Mouse (Mus musculus) CD4-positive helper T cell, adult 2 months (primary cell): Measurements from ENCODE around the gene Relch.
"Not testable (repeated sequence)": the region's sequence is repeated elsewhere in the genome, so short reads cannot be mapped to it uniquely, and the experiment has no call there.

ENCODE experiments used
- DNase-seq: peaks from one replicate; pipeline ENCODE4 v3.0.0-alpha.2; 2012; ENCODE audit warnings: low read depth, missing footprints, low spot score

Relch gene

GRCm38 (mm10) chr1:105663171-105663961 is at the start of gene Relch, which contains the start of gene Pign:
Relch (plus strand) TSS chr1:105663861.
Pign (minus strand) TSS chr1:105663677.
- peak; percentile 99 for DNase-seq

GRCm38 (mm10) chr1:105630481-105630880 is 33.2 kb upstream of the Relch start:
- DNase-seq: peak; percentile 30

GRCm38 (mm10) chr1:105644093-105644492 is 19.6 kb upstream of the Relch start:
- DNase-seq: no peak

DNA sequence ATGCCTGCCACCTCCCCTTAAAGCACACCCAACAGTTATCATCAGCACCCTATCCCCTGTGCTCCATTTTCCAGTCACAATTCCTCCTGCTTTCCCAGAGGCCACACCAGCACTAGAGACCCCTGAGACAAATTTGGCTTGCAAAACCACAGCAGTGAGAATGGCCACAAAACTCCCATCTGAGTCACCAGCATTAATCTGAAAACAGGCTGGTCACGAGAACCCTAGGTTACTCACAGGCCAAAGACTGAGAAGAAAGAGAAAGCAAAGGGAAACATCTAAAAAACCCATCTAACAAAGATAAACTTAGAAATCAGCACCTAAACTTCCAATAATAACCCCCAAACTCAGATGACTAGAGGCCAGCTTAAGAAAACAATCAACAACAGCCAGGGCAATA is 13.0 kb upstream of the Relch start:
- no peak for DNase-seq

DNA sequence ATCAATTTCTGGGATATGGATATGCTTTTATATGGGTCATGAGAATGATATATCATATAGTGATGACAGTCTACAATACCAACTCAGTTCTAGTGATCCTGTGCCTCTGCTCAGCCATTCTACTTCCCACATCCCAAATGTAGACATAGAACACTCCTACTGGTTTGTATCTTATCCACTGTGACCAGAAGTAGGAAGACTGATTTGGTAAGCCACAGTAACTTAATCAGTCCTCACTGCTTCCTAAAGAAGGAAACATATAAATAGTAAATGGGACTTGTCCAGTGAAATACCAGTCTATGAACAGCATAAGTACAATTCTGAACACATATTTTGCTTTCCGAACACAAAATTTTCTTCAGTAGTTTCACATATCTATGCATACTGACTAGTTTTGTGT is 9.7 kb upstream of the Relch start:
- DNase-seq: no peak

GRCm38 (mm10) chr1:105660015-105660414 is 3.6 kb upstream of the Relch start:
- DNase-seq: peak; percentile 68

DNA sequence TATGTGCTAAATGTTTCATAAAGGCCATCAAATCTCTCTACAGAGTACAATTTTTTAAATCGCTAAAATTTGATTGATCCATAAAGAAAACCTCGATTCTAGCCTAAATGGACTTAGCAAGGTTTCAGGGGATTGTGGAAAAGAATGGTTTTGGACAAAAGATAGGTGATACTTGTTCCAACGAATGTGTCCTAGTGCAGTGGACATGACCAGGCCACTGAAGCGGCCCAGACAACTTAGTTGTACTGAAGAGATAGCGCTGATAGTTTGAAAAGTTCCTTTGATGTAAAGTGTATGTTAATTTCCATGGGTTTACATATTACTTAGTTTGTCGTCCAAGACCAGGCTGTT is 866 bp upstream of the Relch start:
- no peak for DNase-seq

DNA sequence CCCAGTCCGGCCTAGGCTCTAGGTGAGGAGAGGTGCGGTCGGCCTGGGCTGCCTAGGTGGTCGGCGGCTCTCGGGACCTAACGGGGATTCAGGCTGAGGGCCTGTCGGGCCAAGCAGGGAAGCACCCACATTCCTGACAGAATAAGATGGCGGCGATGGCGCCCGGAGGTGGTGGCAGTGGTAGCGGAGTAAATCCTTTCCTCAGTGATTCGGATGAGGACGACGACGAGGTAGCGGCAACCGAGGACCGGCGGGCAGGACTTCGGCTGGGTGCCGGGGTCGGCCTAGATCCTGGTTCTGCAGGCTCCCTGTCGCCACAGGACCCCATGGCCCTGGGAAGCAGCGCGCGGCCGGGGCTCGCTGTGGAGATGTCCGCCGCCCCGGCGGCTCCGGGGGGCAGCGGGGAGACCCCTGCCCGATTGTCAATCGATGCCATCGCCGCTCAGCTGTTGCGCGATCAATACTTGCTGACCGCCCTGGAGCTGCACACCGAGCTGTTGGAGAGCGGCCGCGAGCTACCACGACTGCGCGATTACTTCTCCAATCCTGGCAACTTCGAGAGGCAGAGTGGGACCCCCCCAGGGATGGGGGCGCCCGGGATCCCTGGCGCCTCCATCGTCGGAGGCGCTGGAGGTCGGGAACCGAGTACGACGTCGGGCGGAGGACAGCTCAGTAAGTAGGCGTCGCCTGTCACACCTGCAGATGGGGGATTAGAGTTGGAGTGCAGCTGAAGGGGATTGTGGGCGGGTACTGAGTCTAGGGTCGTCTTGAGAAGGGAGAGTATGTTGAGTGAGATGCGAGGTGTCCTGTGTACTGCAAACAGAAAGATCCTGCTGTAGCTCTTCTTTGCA is 526 bp downstream of the Relch start:
- peak; percentile 32 for DNase-seq

DNA sequence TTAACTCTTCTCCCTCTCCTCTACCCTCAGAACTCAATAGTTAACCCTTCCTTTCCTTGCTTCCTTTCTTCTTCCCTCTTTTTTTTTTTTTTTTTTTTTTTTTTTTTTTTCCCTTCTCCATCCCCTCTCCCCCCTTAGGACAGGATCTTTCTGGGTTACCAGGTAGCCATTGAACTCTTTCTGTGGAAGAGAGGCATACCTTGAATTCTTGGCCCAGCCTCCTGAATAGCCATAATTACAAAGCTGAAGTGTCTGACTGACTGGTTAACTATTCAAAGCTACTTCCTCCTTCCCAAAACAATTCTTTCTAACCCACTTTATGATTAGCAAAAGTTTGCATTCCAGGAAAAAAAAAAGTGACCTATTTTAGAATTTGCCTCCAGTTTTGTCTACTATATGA is 6.0 kb downstream of the Relch start:
- DNase-seq: no peak

DNA sequence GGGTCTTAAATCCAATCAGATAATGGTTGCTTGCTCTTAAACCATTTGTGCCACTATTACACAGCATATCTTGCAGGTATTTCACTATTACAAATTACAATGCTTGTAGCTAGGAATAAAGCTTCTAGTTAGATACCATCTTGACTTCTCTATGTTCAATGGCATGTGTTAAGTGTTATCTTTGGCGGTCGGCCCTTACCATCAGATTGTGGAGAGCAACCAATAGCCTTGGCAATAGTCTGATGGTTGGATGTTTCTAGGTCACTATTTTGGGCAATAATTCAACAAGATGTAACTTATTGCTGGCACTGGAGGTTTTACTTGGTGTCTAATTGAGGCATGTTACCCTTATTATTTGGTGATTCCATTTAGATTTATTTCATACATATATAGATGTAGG is 11.1 kb downstream of the Relch start:
- no peak for DNase-seq

- DNase-seq: peak; percentile 44
These were observed 16.9 kb downstream of the Relch start for GRCm38 (mm10) chr1:105680587-105680986.

DNA sequence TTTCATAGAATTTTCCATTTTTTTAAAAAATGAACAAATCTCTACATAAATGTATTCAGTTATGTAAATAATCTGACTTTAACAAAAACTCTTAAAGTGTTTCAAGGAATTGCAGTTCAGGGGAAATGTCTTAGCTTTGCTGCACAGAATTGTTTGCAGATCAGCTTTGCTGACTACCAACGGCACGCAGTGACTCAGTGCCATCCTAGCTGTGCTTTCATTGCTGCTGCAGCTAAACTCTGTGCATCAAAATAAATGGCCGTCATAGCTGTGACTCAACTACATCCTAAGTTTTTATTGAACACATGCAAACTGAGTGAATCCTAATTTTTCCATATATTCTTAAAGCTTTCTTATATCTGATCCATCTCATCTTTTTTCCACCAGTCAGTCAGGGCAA is 21.8 kb downstream of the Relch start:
- no peak for DNase-seq

DNA sequence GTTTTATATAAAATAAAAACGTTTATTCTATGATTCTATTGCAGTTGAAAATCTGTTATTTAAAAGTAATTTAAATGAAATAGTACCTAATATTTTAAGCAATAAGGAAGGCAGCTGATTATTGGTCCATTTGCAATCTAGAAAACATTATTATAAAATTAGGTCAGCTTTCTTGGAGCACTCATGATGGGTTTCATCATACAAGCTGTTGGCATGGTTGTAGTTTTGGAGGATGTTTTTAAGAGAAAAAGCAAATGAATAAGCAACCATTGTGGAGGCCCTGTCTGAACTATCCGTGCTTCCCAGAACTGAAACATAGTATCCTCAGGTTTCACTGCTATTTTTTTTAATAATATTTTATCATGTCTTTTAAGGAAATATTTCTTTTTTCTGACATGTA is 31.9 kb downstream of the Relch start:
- no peak for DNase-seq

GRCm38 (mm10) chr1:105700984-105701530 is 37.4 kb downstream of the Relch start:
- DNase-seq: no peak

DNA sequence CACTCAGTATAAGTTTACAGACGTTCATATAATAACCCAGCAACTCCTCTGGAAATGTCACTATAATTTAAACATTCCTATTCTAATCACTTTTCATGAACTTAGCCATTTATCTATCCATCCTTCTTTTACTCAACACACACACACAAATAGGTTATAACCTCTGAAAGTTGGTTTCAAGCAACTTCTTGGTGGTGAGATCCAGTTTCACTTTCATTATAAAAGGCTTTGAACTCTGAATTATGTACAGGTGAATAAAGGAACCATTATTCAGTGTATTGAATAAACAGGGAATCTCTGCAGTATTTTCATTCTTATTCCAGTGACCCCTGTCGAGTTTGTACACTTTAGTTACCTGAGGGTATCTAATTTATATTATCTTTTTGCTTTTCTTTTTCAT is 45.8 kb downstream of the Relch start:
- DNase-seq: peak; percentile 30

DNA sequence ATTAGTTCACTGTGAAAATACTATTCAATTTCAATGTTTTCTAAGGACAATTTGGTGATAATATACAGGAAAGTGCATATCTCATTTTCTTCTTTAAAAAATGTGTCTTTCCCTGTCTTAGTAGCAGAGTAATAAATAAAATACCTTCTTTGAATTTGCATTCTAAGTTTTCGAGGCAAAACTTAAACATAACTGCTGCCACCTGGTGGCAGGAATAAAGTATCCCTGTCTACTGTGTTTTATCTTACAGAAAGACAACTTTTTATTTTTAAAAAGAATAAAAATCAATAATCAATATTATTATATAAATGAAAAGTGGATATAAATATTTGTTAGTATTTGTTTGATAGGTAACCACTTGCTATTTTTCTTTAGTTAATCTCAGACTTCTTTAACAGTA is 47.6 kb downstream of the Relch start:
- peak; percentile 49 for DNase-seq

- no peak for DNase-seq
These were observed 49.2 kb downstream of the Relch start for GRCm38 (mm10) chr1:105712822-105713221.

DNA sequence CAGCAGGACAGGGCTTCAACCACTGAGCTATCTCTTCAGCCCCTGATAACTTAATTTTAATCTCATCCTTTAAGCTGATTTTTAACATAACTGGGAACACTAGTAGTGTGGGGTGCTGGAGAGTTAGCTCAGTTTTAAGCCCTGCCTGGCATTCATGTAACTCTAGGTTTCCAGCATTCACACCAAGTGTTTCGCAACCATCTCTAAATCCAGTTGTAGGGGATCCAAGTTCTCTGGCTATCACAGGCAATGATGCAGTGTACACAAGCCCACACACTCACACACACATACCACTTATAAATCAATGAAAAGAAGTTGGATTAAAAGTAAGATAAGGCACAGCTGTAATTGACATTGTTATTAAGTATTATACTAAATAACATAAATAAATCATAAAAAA is 54.7 kb downstream of the Relch start:
- no peak for DNase-seq

GRCm38 (mm10) chr1:105729246-105729645 is 65.6 kb downstream of the Relch start:
- DNase-seq: not testable (repeated sequence)

DNA sequence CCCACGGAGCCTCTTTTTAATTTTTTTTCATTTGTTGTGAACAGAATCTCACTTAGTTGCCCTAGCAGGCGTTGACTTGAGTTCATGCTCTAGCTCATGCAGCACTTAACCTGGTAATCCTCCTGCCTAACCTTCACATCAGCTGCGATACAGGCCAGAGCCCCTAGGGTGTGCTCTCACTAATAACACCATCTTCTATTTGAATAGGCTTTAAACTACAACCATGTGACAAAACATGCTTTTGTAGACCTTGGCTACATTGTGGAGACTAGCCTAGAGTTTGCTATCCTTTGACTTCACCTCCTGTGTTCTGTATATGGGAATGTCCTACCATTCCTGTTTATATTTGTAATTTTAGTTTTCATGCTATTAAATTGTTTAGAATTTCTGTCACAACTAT is 71.7 kb downstream of the Relch start:
- DNase-seq: no peak

- DNase-seq: no peak
These were observed 74.7 kb downstream of the Relch start for GRCm38 (mm10) chr1:105738334-105738733.

DNA sequence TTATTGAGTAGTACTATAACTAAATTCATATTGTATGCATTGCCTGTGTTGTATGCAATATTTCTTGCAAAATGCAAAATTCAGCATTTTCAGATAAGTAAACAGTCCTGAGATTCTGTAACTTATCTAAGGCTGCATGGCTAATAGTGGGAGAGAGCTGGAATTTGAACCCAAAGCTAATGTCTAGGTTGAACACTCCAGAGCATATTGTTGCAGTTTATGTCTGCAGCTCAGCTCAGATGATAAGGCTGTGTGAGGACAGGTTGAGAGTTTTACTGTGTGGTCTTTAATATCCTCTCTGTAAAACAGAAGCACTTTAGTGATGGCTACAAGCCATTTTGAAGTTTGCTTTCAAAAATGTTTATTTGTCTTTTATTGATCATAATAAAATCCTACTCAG is 75.8 kb downstream of the Relch start:
- no peak for DNase-seq

DNA sequence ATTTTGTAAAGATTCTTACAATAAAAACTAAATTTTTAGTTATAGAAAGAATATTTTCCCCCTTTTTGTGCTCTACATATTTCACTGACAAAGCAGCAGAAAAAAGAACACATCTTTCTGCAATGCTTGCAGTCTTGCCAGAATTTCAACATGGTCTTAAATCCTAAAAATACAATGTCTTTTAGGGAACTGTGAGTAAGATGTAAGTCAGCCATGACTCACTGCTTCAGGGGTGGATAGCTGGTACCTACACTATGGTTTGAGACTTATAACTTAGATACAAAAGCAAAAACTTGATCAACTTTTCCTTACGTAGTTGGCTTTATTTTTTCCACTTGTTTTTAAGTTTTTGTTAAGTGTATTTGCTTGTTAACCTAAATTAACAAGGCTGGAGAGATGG is 78.8 kb downstream of the Relch start:
- no peak for DNase-seq
